Mouse (Mus musculus) heart, adult 8-10 months (tissue): ENCODE measurements around the gene Vmn2r3. TPM values are rescaled to one million over a fixed set of nuclear protein-coding genes. Genes with fewer than 3 reads are reported as not detected.
"Not testable (repeated sequence)": the region's sequence is repeated elsewhere in the genome, so short reads cannot be mapped to it uniquely, and the experiment has no call there.

Experiments
- DNase-seq: peaks from one replicate; pipeline ENCODE4 v3.0.0; 2022; ENCODE audit warnings: low spot score
- total RNA-seq, 4 experiments: library from RNA; stranded (reverse); gene quantifications; 2 replicates each; pipeline ENCODE4 v1.2.4; 2022

Vmn2r3 gene
- total RNA-seq, result not detected

GRCm38 (mm10) chr3:64289609-64290008 is at the start of gene Vmn2r3:
Gene Vmn2r3 (minus strand): TSS chr3:64289709.
- DNase-seq, result no peak

- DNase-seq, result no peak
Observed at GRCm38 (mm10) chr3:64332548-64332947, 43.0 kb upstream of the Vmn2r3 start.

- no peak for DNase-seq
Observed at GRCm38 (mm10) chr3:64321824-64322223, 32.3 kb upstream of the Vmn2r3 start.

GRCm38 (mm10) chr3:64306799-64307198 is 17.3 kb upstream of the Vmn2r3 start:
- DNase-seq, result no peak

- no peak for DNase-seq
Observed at GRCm38 (mm10) chr3:64265762-64266112, 23.8 kb downstream of the Vmn2r3 start.

- not testable (repeated sequence) for DNase-seq
Observed at GRCm38 (mm10) chr3:64265056-64265761, 24.3 kb downstream of the Vmn2r3 start.

- peak; percentile 24 for DNase-seq
Observed at GRCm38 (mm10) chr3:64259582-64259981, 29.9 kb downstream of the Vmn2r3 start.

GRCm38 (mm10) chr3:64251646-64252045 is 37.9 kb downstream of the Vmn2r3 start:
- no peak for DNase-seq

GRCm38 (mm10) chr3:64250461-64250860 is 39.0 kb downstream of the Vmn2r3 start:
- not testable (repeated sequence) for DNase-seq

GRCm38 (mm10) chr3:64235459-64235858 is 54.0 kb downstream of the Vmn2r3 start:
- not testable (repeated sequence) for DNase-seq

GRCm38 (mm10) chr3:64233655-64234054 is 55.9 kb downstream of the Vmn2r3 start:
- not testable (repeated sequence) for DNase-seq

- no peak for DNase-seq
Observed at GRCm38 (mm10) chr3:64227243-64227642, 62.3 kb downstream of the Vmn2r3 start.

Other genes starting within 250 kb of the Vmn2r3 start
- under 1 TPM in 3 of 4 experiments, not detected in 1; 0.03 to 0.06 (median 0.06) TPM for gene Vmn2r1, start 208.2 kb downstream of the Vmn2r3 start, total RNA-seq
- gene Vmn2r2, start 147.8 kb downstream of the Vmn2r3 start, total RNA-seq, result not detected
- not detected for gene Vmn2r4, start 125.7 kb upstream of the Vmn2r3 start, total RNA-seq
- gene Vmn2r5, start 220.1 kb upstream of the Vmn2r3 start, total RNA-seq, result not detected